Mouse (Mus musculus) midbrain, embryonic 12.5 days (tissue): ENCODE measurements around the gene Mgrn1. TPM values are rescaled to one million over a fixed set of nuclear protein-coding genes. Genes with fewer than 3 reads are reported as not detected.

Source experiments
- ATAC-seq: fragments of 200-750 bp; cut with Nextera tagmentation; 2 replicates; pipeline ENCODE4 v1.8.0; 2017; ENCODE audit warnings: low read depth, moderate TSS enrichment, moderate library complexity; ENCODE audit not compliant: low FRiP score
- H3K27ac ChIP-seq: fragments of 300-500 bp; sonication (generic); replicated peaks from 2 replicates; pipeline ENCODE4 v1.5.1; 2016; ENCODE audit warnings: mild to moderate bottlenecking
- H3K27me3 ChIP-seq: fragments of 300-500 bp; sonication (generic); 2 replicates; pipeline ENCODE4 v1.6.1; 2016; ENCODE audit warnings: mild to moderate bottlenecking
- H3K36me3 ChIP-seq: fragments of 300-500 bp; sonication (generic); 2 replicates; pipeline ENCODE4 v1.6.1; 2016
- H3K4me1 ChIP-seq: fragments of 300-500 bp; sonication (generic); 2 replicates; pipeline ENCODE4 v1.6.1; 2016
- H3K4me2 ChIP-seq: fragments of 300-500 bp; sonication (generic); replicated peaks from 2 replicates; pipeline ENCODE4 v1.6.1; 2016; ENCODE audit warnings: mild to moderate bottlenecking, moderate library complexity
- H3K4me3 ChIP-seq: fragments of 300-500 bp; sonication (generic); 2 replicates; pipeline ENCODE4 v1.5.1; 2016; ENCODE audit warnings: mild to moderate bottlenecking
- H3K9ac ChIP-seq: fragments of 300-500 bp; sonication (generic); replicated peaks from 2 replicates; pipeline ENCODE4 v1.6.1; 2016; ENCODE audit warnings: mild to moderate bottlenecking, moderate library complexity
- H3K9me3 ChIP-seq: fragments of 300-500 bp; sonication (generic); 2 replicates; pipeline ENCODE4 v1.6.1; 2016; ENCODE audit warnings: mild to moderate bottlenecking
- WGBS: fragments of 180-500 bp; shearing (Covaris S2); methylation state at CpG from one replicate; pipeline ENCODE4 v1.1.7; 2016; 5-methylcytosine and 5-hydroxymethylcytosine counted together
- polyA plus RNA-seq: library from polyadenylated mRNA; unstranded; fragments of >200 nt; fragmentation: Nextera tagmentation; extraction: Ambion mirVana; gene quantifications from 2 replicates; pipeline ENCODE4 v1.2.1, GENCODE M21; 2016

Gene Mgrn1
- polyA plus RNA-seq, 1 experiment from 2014 or later, result 88.5 TPM

GRCm38 (mm10) chr16:4913783-4914735 is 28.0 kb downstream of the Mgrn1 start:
- Histone ChIP-seq H3K9me3 (no peaks in the 10 kb centered on the region), H3K36me3 (peaks cover 56% of the 10 kb centered on the region), H3K27me3 (no peaks in the 10 kb centered on the region), H3K4me2 (no peak overlapping the region), H3K4me3 (no peak overlapping the region), H3K27ac (0 out of 2 replicates have a peak overlapping the region, but pooled peaks have one; percentile 3), H3K9ac (no peak overlapping the region), H3K4me1 (0 out of 2 replicates have a peak, but pooled peaks cover 3% of the 10 kb centered on the region)
- WGBS, result 35% methylated on average over 12 of the region's 12 CpGs
- ATAC-seq, result peak; percentile 71; the same call in 1 of the 2 replicates

DNA sequence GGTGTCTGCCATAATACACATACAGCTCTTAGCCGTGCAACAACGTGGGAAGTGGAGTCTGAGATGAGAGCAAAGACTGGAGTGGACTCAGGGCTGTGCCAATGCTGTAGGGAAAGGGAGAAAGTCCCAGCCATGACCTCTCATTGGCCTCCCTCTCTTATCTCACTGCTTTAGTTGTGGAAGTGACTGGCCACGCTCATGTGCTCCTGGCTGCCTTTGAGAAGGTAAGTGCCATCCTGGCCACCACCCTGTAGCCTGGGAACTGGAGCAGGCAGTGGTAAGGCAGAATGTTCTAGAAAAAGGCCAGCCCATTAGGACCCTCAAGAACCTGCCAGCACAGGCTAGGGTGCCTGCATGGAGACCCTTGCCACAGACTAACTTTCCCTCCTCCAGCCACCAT is 29.9 kb downstream of the Mgrn1 start:
- Histone ChIP-seq H3K27me3 (no peaks in the 10 kb centered on the region), H3K4me1 (0 out of 2 replicates have a peak, but pooled peaks cover 3% of the 10 kb centered on the region), H3K9me3 (no peaks in the 10 kb centered on the region), H3K36me3 (peaks cover 47% of the 10 kb centered on the region), H3K4me2 (no peak overlapping the region), H3K27ac (no peak overlapping the region), H3K4me3 (no peak overlapping the region), H3K9ac (no peak overlapping the region)
- WGBS, result 94% methylated on average over 3 of the region's 3 CpGs
- no peak for ATAC-seq

DNA sequence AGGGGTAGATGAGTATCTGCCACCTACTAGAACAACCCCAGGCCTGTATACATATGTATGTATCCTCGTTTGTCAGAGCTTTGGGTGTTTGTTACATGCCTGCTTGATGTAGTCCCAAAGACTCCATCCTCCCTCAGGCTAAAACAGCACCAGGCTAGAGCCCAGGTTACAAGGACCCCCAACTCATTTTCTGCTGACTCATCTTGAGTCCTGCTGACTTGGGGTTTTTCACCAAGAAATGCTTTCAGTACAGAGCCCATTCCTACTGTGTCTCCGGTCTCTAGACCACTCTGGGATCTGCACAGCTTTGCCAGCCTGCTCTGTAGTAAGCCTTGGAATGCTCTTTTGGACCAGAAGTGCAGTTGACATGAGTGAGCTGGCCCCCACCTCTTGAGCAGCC is 30.6 kb downstream of the Mgrn1 start:
- Histone ChIP-seq H3K9ac (no peak overlapping the region), H3K27me3 (no peaks in the 10 kb centered on the region), H3K9me3 (no peaks in the 10 kb centered on the region), H3K4me2 (no peak overlapping the region), H3K4me1 (0 out of 2 replicates have a peak, but pooled peaks cover 3% of the 10 kb centered on the region), H3K27ac (no peak overlapping the region), H3K36me3 (peaks cover 40% of the 10 kb centered on the region), H3K4me3 (no peak overlapping the region)
- no peak for ATAC-seq
- WGBS, result 83% methylated on average over 2 of the region's 2 CpGs

GRCm38 (mm10) chr16:4920556-4920955 is 34.5 kb downstream of the Mgrn1 start:
- H3K9ac ChIP-seq, result no peak overlapping the region
- H3K27me3 ChIP-seq, result no peaks in the 10 kb centered on the region
- no peak overlapping the region for H3K4me2 ChIP-seq
- peaks cover 52% of the 10 kb centered on the region for H3K36me3 ChIP-seq
- no peak for ATAC-seq
- H3K27ac ChIP-seq, result no peak overlapping the region
- 76% methylated on average over 4 of the region's 4 CpGs for WGBS
- H3K4me3 ChIP-seq, result no peak overlapping the region
- no peaks in the 10 kb centered on the region for H3K4me1 ChIP-seq
- H3K9me3 ChIP-seq, result no peaks in the 10 kb centered on the region

DNA sequence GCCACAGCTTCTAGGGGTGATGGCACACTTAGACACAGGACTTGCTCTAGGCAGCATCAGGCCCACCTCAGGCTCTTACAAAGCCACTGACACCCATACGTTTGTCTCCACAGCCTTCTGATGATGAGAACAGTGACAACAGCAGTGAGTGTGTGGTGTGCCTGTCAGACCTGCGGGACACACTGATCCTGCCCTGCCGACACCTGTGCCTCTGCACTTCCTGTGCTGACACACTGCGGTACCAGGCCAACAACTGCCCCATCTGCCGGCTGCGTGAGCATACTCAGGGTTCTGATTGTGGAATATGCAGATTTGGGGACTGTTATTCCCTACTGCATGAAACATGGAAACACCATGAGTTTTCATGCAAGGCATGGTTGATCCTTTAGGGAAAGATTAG is 36.4 kb downstream of the Mgrn1 start:
- Histone ChIP-seq H3K27ac (no peak overlapping the region), H3K9me3 (no peaks in the 10 kb centered on the region), H3K9ac (no peak overlapping the region), H3K4me1 (no peaks in the 10 kb centered on the region), H3K4me2 (no peak overlapping the region), H3K36me3 (peaks cover 63% of the 10 kb centered on the region), H3K27me3 (no peaks in the 10 kb centered on the region), H3K4me3 (no peak overlapping the region)
- 92% methylated on average over 6 of the region's 6 CpGs for WGBS
- no peak for ATAC-seq

DNA sequence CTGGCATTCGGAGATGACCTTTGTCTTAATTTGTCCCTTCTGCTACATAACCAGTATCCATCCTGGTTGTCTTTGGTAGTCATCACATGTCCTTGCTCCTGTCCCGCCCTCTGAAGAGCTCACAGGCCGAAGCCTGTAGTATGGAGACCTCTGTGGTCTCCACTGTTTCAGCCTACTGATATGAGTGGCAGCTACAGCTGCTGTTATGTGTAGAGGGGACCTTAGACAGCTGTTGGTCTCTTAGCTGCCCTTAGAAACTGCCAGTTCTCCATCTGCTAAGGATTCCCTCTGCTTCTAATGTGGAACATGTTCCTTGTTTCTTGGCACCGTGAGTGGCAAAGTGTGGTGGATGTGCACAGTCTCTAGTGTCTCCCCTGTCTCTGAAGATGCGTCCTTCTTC is 37.9 kb downstream of the Mgrn1 start:
- Histone ChIP-seq H3K9ac (no peak overlapping the region), H3K9me3 (no peaks in the 10 kb centered on the region), H3K27ac (no peak overlapping the region), H3K4me3 (no peak overlapping the region), H3K27me3 (no peaks in the 10 kb centered on the region), H3K4me2 (no peak overlapping the region), H3K36me3 (peaks cover 78% of the 10 kb centered on the region), H3K4me1 (no peaks in the 10 kb centered on the region)
- 94% methylated on average over 5 of the region's 5 CpGs for WGBS
- no peak for ATAC-seq

- Histone ChIP-seq H3K4me1 (no peaks in the 10 kb centered on the region), H3K27me3 (no peaks in the 10 kb centered on the region), H3K4me2 (no peak overlapping the region), H3K9me3 (no peaks in the 10 kb centered on the region), H3K4me3 (no peak overlapping the region), H3K27ac (no peak overlapping the region), H3K9ac (no peak overlapping the region), H3K36me3 (peaks cover 97% of the 10 kb centered on the region)
- 94% methylated on average over 7 of the region's 7 CpGs for WGBS
- ATAC-seq, result no peak
Measured at GRCm38 (mm10) chr16:4927967-4928366, 41.9 kb downstream of the Mgrn1 start.

DNA sequence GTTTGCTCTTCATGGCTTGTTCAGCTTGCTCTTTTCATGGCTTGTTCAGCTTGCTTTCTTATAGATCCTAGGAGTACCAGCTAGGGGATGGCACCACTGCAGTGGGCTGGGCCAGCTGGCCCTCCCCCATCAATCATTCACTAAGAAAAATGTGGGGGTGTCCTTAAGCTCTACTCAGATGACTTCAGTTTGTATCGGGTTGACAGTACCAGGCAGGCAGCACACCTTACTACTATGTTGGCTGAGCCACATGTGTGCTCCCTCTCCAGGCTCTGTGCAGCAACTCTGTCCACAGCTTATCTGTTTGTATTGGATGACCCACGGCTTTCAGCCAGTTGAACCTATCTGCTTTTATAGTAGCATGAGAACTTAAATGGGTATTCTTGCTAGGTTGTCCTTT is 42.4 kb downstream of the Mgrn1 start:
- Histone ChIP-seq H3K4me2 (no peak overlapping the region), H3K4me3 (no peak overlapping the region), H3K27ac (no peak overlapping the region), H3K36me3 (peaks cover 97% of the 10 kb centered on the region), H3K9me3 (no peaks in the 10 kb centered on the region), H3K4me1 (no peaks in the 10 kb centered on the region), H3K9ac (no peak overlapping the region), H3K27me3 (no peaks in the 10 kb centered on the region)
- WGBS, result 97% methylated on average over 2 of the region's 2 CpGs
- no peak for ATAC-seq

DNA sequence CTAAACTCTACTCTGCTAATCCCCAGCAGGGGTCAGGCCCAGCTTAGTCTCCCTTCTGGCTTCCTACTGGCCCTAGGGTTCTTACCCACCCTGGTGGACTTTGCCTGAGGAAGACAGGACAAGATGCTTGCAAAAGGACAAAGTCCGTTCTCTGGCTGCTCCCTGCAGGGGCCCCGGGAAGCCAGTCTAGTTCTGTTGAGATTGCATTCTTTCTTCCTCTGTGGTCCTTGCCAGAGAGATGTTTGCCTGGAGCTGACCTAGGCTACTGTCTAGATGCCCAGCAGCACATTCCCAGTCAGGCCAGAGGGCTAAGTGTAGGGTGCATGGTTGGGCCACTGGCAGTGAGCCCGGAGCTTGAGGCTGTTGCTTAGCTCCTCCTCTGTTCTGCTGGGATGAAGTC is 46.4 kb downstream of the Mgrn1 start:
- 89% methylated on average over 3 of the region's 3 CpGs for WGBS
- no peak for ATAC-seq
- H3K4me3 ChIP-seq, result no peak overlapping the region
- H3K27ac ChIP-seq, result no peak overlapping the region
- no peaks in the 10 kb centered on the region for H3K4me1 ChIP-seq
- no peak overlapping the region for H3K4me2 ChIP-seq
- H3K9ac ChIP-seq, result no peak overlapping the region
- no peaks in the 10 kb centered on the region for H3K9me3 ChIP-seq
- H3K36me3 ChIP-seq, result peaks cover 97% of the 10 kb centered on the region
- no peaks in the 10 kb centered on the region for H3K27me3 ChIP-seq

DNA sequence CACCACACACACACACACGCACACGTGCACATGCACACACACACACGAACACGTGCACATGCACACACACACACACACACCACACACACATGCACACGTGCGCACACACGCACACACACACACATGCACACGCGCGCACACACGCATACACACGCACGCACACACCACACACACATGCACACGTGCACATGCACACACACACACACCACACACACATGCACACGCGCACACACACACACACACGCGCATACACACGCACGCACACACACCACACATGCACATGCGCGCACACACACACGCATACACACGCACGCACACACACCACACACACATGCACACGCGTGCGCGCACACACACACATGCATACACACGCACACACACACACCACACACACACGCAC is 49.4 kb downstream of the Mgrn1 start:
- WGBS, result 97% methylated on average over 31 of the region's 31 CpGs
- ATAC-seq, result no peak
- H3K4me3 ChIP-seq, result no peak overlapping the region

GRCm38 (mm10) chr16:4935931-4936703 is 50.1 kb downstream of the Mgrn1 start:
- Histone ChIP-seq H3K4me2 (no peak overlapping the region), H3K9me3 (no peaks in the 10 kb centered on the region), H3K4me1 (peaks cover 17% of the 10 kb centered on the region), H3K27me3 (no peaks in the 10 kb centered on the region), H3K27ac (no peak overlapping the region), H3K4me3 (no peak overlapping the region), H3K36me3 (peaks cover 75% of the 10 kb centered on the region), H3K9ac (no peak overlapping the region)
- WGBS, result 87% methylated on average over 10 of the region's 10 CpGs
- no peak for ATAC-seq

More for the DNA sequence above, 49.4 kb downstream of the Mgrn1 start:
- no peaks in the 10 kb centered on the region for H3K27me3 ChIP-seq
- H3K4me1 ChIP-seq, result peaks cover 16% of the 10 kb centered on the region
- peaks cover 75% of the 10 kb centered on the region for H3K36me3 ChIP-seq
- no peaks in the 10 kb centered on the region for H3K9me3 ChIP-seq
- H3K9ac ChIP-seq, result no peak overlapping the region
- no peak overlapping the region for H3K4me2 ChIP-seq
- H3K27ac ChIP-seq, result no peak overlapping the region
